Mouse (Mus musculus) lung, postnatal 10 days (tissue): Measurements from ENCODE around the gene Rbm5.

Source experiments
- DNase-seq: peaks from one replicate; pipeline ENCODE4 v3.0.0; 2021

Rbm5 gene

GRCm38 (mm10) chr9:107770374-107771290 is at the start of gene Rbm5:
Gene Rbm5 (minus strand): TSS chr9:107770996.
- DNase-seq = peak; percentile 97

GRCm38 (mm10) chr9:107812132-107812531 is 41.3 kb upstream of the Rbm5 start:
- DNase-seq = no peak

GRCm38 (mm10) chr9:107810985-107811384 is 40.2 kb upstream of the Rbm5 start:
- no peak for DNase-seq

- DNase-seq = no peak
These were observed 20.9 kb upstream of the Rbm5 start for GRCm38 (mm10) chr9:107791714-107792113.

GRCm38 (mm10) chr9:107782536-107783203 is 11.9 kb upstream of the Rbm5 start:
- DNase-seq = no peak

- DNase-seq = no peak
These were observed 6.0 kb upstream of the Rbm5 start for GRCm38 (mm10) chr9:107776809-107777208.

- DNase-seq = no peak
These were observed 3.6 kb upstream of the Rbm5 start for GRCm38 (mm10) chr9:107774411-107774810.

- DNase-seq = no peak
These were observed 986 bp upstream of the Rbm5 start for GRCm38 (mm10) chr9:107771782-107772181.

GRCm38 (mm10) chr9:107770037-107770373 is 791 bp downstream of the Rbm5 start:
- DNase-seq = no peak

- DNase-seq = no peak
These were observed 1.3 kb downstream of the Rbm5 start for GRCm38 (mm10) chr9:107769445-107770000.

- no peak for DNase-seq
These were observed 1.9 kb downstream of the Rbm5 start for GRCm38 (mm10) chr9:107768851-107769250.

GRCm38 (mm10) chr9:107759593-107759992 is 11.2 kb downstream of the Rbm5 start:
- no peak for DNase-seq

GRCm38 (mm10) chr9:107750378-107750777 is 20.4 kb downstream of the Rbm5 start:
- DNase-seq = no peak

- DNase-seq = no peak
These were observed 22.7 kb downstream of the Rbm5 start for GRCm38 (mm10) chr9:107748063-107748462.

GRCm38 (mm10) chr9:107747310-107747709 is 23.5 kb downstream of the Rbm5 start:
- DNase-seq = no peak

- no peak for DNase-seq
These were observed 24.1 kb downstream of the Rbm5 start for GRCm38 (mm10) chr9:107746679-107747078.

- no peak for DNase-seq
These were observed 26.7 kb downstream of the Rbm5 start for GRCm38 (mm10) chr9:107744061-107744460.

GRCm38 (mm10) chr9:107738841-107739202 is 32.0 kb downstream of the Rbm5 start:
- peak; percentile 61 for DNase-seq

- DNase-seq = peak; percentile 90
These were observed 32.6 kb downstream of the Rbm5 start for GRCm38 (mm10) chr9:107738020-107738840.

- peak; percentile 23 for DNase-seq
These were observed 34.7 kb downstream of the Rbm5 start for GRCm38 (mm10) chr9:107736185-107736485.

- no peak for DNase-seq
These were observed 35.2 kb downstream of the Rbm5 start for GRCm38 (mm10) chr9:107735356-107736184.

GRCm38 (mm10) chr9:107734567-107734971 is 36.2 kb downstream of the Rbm5 start:
- DNase-seq = peak; percentile 43
